Mouse (Mus musculus) liver, adult 2 months (tissue): Measurements from ENCODE around the gene Fads6.

ENCODE experiments used
- CTCF ChIP-seq: fragments of 200-500 bp; IDR thresholded peaks from 2 replicates; pipeline ENCODE4 v1.5.1; 2011; ENCODE audit warnings: low read depth, low read length, control low read depth
- POLR2A ChIP-seq: fragments of 200-500 bp; IDR thresholded peaks from 2 replicates; pipeline ENCODE4 v1.6.1; 2011; ENCODE audit warnings: low read length, control low read depth; ENCODE audit not compliant: insufficient read depth; ENCODE audit errors: extremely low read depth

DNA sequence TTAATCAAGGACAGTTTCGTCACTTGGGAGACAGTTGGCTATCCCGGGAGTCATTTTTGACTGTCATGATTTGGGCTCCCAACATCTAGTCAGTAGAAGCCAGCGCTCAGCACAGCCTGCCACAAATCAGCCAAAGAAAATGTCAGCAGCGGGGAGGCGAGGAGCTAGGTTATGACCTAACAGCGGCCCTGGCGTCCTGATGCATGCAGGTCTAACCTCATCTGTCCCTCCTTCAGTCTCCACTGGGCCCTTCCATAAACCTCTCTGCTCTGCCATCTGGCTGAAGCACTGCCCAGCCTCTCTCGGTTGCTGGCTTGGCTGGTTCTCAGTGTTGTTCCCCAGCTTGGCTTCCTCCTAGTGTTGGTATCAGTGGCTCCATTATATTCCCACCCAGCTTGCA, 15.2 kb downstream of the Fads6 start:
- no peak for TF ChIP-seq POLR2A
- no peak for TF ChIP-seq CTCF
